Mouse (Mus musculus) mouse trophoblast stem cell (cell line): ENCODE results near the gene Cacnb1.

Source experiments
- in situ Hi-C, 2 experiments: fragments of 300-500 bp; cut with MseI, MboI; formaldehyde crosslinking; loops; 2 replicates in 1 of 2; 3 replicates in 1 of 2; pipeline ENCODE4 v1.15.1; 2025

The Cacnb1 gene

DNA sequence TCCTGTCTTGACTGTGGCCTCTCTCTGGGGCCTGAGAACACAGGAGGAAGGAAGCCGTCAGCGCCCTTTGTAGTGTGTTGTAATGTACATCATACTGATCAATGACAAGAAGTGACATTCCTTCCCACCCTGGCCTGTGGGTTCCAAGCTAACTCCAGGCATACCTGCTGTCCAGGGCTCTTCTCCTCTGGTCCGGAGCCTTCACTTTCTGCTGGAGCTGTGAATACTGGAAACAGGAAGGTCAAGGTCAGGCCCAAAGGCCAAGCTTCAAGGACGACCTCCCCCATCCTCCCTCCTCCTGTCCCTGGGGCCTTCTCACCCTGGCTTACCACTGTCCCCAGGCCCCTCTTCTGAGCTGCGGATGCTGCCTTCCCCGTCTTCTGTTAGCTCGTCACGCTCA is 18.1 kb upstream of the Cacnb1 start:
- in situ Hi-C loops, result no loop called here

DNA sequence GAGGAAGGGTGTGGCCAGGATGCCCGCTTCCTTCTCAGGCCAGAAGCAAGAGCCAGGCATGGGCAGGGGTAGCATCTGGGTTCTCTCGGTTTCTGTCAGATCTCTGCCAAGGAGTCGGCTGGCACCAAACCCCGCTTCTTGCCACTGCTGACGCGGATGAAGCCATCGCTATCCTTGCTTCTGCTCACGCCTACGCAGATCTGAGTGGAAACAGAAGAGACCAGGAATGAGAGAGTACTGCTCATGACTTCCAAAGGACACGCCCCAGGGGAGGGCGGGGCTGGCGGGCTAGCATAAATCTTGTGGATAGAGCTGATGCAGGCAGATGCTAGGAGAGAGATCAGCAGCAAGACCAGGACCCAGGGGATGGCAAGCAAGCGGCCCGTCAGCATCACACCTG is 15.0 kb upstream of the Cacnb1 start:
- in situ Hi-C loops, result no loop called here

DNA sequence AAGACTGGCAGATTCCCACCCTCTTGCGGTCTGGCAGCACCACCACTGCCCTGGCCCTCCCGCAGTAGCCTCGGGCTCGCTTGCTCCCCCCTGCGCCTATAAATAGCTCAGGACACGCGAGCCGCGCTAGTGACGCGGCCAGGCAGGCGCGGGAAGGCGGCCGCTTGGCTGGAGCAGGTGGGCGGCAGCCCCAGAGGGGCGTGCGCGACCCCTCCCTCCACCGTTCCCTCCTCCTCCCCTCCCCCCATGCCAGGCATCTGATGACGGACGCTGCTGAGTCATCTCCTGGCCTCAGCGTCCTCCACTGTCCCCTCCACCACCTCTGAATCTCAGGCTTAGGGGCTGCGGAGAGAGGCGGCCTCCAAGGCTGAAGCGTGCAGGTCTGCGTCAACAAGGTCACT is 13.1 kb upstream of the Cacnb1 start:
- in situ Hi-C loops, result no loop called here

DNA sequence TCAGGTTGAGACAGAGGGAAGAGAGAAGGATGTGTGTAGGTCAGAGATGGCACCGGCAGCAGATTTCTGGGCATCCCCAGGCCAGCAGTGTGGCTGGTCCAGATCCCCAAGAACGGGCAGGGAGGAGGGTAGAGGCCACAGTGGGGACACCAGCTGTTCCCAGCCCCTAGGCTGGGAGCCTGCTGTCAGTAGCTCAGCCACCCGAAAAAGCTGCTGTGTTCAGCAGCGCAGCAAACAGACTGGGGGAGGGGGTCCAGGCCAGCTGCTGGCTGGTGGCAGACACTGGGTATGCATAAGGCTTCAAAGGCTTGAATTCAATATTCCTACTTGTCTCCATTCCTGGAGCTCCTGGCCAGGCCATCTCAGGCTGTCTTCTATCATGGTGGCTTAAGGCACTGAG is 12.0 kb upstream of the Cacnb1 start:
- in situ Hi-C loops, result loop anchor here (5.0 kb wide), 1 partner anchor 42 kb away; no protein-coding TSS in a partner anchor

DNA sequence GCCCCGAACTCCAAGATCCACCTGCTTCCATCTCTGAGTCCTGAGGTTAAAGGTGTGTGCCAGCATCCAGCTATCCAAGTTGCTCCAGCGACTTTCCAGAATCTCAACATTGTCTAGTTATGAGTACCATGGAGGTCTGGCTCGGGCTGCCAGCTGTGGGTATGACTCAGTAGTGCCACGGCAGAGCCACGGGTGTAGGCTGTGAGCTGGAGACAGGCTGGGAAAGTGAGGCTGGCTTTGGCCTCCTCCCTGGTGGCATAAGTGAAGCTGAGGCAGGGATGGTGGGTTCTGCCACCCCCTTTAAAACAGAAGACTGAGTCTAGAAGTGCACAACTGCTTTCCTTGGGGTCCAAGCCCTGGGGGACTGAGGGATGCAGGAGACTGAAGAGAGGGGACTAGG is 11.2 kb upstream of the Cacnb1 start:
- in situ Hi-C loops, result loop anchor here (5.0 kb wide), 1 partner anchor 43 kb away; no protein-coding TSS in a partner anchor

DNA sequence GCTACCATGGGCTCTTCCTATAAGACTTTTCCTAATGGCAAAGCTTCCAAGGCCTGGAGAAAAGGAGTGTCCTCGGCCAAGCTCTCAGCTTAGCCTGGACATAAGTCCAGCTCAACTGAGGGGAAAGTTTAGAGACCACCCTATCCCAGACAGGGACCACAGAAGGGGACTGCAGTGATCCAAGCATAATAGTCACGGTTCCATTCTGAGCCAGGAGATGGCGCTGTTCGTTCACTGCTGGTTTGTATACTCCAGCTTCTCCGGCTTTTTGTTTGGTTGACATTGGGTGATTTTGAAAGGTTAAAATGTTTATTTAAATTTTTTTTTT is 8.6 kb upstream of the Cacnb1 start:
- in situ Hi-C loops, result loop anchor here (5.0 kb wide), 1 partner anchor 46 kb away; no protein-coding TSS in a partner anchor

DNA sequence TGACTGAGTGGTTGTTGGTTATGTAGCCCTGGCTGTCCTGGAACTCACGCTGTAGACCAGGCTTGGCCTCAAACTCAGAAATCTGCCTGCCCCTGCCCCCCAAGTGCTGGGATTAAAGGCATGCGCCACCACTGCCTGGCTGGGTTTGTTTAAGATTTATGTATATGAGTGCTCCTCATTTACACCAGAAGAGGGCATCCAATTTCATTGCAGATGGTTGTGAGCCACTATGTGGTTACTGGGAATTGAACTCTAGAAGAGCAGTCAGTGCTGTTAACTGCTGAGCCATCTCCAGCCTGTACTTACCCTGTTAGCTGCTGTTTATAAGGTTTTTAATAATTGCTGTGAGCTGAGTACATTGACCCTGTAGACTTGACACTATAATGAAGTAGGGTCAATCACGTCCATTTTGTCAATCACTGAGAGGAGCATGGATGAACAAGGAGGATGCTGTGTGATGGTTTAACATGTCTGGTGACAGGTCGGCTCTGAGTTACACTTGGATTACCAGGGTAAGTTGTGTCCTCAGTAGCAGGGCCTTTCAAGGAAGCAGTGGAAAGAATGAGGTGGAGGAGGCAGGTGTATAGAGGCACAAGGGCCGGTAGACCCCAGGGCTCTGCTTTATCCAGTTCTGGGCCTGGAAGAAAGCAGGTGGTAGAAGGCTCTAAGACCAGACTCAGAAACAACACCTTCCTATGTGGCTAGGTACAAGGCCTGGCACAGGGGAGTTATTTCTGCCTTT is 8.0 kb upstream of the Cacnb1 start:
- in situ Hi-C loops, result loop anchor here (5.0 kb wide), 1 partner anchor 46 kb away; no protein-coding TSS in a partner anchor

DNA sequence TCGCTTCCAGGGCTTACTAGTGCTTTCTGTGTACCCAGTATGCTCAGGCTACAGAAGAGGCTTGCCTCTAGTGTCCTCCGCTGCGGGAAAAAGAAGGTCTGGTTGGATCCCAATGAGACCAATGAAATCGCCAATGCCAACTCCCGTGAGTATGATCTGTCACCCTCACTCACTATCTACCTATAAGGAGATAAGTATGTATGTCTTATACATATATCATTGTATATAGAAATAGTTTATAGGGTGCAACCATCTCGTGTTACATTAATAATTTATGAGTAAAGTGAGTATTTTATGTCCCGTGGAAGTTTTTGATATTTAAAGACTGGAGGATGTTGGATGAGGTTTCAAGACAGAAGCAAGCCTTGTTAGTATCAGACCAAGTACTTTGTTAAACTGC is 5.0 kb upstream of the Cacnb1 start:
- in situ Hi-C loops, result no loop called here

DNA sequence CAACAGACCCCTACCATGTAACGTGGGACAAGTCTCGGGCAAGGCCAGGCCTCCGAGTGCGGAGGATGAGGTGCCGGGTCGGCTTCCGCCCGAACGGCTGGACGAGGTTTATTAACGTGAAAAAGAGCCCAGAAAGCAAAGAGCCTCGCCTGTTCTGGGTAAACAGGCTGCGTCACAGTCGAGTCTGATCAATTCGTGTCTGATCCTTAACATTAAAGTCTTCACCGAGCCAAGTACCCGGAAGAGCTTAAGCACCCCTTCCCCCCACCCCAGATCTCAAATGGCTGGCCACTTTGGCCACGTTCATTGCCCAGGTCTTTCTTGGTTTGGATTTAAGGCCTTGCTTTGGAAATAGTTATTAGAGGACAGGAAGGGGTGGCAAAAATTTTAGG is 4.5 kb upstream of the Cacnb1 start:
- in situ Hi-C loops, result no loop called here

DNA sequence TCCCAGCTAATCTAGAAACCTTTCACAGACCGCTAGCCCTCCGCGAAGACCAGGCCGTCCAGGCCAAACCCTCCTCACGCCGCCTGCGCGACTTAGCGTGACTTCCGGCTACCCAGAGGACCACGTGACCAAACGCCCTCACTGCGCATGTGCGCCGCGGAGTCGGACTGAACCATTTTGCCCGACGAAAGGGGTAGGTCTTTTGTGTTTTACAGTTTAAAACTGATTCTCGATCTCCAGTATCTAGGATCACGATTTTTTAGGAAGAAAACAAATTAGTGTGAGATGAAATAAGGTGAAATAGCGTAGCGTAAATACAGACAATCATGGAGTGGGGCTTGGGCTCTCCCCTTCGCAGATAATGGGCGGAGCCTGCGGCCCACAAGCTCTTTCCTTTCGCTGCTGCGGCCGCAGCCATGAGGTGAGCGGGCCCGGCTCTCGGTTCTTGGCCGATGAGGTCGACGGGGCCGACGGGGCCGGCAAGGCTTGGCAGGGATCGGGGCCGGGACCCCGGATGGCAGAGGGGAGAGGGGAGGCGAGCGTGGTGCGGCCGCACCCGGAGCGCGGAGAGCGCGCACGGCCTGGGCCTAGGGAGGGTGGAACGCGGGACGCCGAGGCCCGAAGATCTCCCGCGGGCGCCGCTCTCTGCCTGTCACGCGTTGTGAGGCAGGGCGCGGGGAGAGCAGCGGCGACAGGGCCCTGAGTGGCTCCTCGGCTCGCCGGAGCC is 3.9 kb upstream of the Cacnb1 start, which contains the start of gene Rpl19:
TSS of gene Rpl19 (plus strand) at position 141 of the 727 bp plus-strand sequence.
- in situ Hi-C loops, result no loop called here

DNA sequence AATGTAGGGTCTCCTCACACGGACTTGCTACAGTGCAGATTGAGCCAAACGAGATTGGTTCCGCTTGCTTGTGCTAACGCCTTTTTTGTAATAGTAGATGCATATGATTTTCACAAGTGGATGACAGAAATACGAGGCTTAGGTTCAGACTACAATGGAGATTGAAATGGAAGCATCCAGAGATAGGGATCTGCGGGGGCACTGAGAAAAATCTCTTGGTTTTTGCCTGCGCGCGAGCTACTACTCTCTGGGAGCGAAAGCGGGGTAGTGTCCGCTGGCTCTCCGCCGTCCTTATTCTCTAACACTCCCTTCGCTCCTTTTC is 3.4 kb upstream of the Cacnb1 start:
- in situ Hi-C loops, result no loop called here

DNA sequence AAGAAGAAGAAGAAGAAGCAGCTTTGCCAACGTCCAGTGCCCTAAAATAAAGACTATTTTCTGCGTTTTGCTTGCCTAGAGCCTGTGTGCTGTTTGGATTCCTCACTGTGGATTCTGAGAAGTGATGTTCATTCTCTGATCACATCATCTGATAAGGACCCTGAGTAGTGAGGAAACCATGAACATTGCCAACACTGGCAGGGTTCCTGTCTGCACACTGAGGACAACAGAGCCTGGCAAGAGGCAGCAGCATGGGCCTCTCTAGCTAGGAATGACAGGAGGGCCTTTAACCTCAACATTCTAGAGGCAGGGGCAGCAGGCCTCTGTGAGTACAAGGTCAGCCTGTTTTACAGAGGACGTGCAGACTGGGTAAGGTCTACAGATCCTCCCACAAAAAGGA is 1.7 kb upstream of the Cacnb1 start:
- in situ Hi-C loops, result no loop called here

DNA sequence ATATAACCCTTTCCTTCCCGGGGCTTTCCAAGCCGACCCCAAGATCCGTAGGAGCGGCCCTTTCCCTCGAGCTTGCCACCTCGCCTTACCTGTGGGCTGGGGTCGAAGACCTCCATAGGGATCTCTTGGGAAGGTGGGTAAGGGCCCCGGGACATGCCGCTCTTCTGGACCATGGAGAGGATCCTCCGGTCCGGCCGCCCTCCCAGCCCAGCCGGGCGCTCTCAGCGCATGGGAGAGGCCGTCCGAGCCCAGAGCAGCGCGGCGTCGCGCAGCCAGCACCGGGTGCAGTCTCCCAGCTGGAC is 630 bp downstream of the Cacnb1 start:
- in situ Hi-C loops, result no loop called here

DNA sequence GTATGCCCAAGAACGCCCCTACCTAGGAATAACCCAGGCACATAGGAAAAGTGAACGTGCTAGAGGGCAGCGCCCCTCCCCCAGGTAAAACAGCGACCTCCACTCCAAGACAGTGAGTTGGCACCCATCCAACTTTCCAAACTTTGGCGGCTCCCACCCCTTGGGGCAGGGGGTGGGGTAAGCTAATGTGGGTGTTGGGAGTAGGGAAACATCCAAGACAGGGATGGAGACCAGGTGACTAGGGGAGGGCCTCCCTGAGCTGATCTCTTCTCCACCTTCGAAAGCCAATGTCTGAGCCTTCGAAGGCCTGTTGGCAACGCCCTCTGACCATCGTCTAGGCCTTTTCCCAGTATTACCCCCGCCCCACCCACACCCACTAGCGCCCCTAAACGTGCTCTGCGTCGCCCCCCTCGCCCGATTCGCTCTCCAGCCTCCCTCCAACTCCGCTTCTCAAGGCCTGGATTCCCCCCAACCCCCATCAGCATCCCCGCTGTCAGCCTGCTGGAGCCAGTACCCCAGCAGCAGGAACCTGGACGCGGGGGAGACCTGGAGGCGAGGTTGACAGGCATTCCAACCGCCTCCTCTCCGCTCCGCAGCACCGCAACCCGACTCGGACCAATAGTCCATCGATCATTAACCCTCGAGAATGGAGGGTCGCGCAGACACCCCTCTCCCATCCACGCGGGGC is 1.1 kb downstream of the Cacnb1 start:
- in situ Hi-C loops, result no loop called here

DNA sequence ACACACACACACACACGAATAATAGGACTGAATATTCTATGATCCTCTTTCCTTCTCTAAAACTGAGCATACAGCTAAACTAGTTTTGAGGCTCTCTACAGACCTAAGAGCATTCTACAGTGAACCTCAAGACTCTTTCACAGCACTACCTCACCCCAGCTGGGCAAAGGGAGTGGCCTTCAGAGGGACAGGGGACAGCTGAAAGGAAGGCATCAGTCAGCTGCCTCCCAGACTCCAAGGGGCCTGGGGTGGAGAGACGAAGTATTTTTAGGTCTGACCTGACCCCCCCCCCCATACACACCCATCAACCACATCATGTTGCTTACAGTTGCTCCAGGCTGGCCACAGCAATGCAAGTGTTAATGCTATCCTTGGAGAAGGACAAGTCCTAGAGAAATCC is 1.7 kb downstream of the Cacnb1 start:
- in situ Hi-C loops, result no loop called here

DNA sequence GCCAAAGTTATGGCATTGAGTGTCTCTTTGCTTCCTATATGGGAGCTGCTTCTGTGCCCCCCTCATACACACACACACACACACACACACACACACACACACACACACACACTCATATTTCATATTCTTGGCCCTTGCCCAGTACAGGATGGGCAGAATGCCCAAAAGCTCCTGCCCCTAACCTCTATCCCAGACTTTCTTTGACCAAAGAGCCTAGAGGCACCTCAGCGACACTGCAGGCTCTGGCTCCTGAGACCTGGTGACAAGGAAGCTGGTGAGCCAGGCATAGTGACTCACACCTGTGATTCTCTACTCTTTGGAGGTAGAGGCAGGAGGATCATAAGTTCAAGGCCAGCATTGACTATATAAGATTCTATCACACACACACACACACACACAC is 2.1 kb downstream of the Cacnb1 start:
- in situ Hi-C loops, result no loop called here

DNA sequence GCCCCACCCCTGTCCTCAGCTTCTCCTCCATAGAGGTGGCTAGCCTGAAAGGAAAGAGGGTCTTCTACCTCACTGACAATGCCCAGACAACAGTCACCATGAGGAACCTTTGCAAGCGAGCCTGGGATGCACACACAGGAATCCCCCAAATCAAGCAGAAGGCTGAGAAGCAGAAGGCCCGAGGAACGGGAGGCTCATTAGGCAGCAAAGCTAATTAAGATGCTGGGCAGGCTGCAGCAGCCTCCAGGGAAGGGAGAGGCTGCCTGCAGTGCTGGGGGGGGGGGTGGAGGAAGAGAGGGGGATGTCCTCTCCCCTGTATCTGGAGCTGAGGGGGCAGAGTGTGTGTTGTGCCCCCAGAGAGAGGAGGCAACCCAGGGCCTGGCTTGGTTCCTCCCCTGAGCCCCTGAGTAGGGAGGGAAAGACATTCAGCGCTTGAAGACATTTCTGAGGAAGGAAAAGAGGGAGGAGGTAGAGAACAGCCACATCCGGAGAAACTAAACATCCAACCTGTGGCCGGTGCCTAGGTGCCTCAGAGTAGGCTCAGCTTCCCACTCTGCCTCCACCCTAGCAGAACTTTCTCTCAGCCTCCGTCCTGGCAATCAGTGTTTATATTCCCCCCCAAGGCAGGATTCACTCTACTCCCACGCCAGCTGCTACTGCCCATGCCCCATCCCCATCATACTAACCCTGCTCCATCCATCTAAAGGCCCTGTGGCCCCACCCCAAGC is 2.8 kb downstream of the Cacnb1 start:
- in situ Hi-C loops, result no loop called here

DNA sequence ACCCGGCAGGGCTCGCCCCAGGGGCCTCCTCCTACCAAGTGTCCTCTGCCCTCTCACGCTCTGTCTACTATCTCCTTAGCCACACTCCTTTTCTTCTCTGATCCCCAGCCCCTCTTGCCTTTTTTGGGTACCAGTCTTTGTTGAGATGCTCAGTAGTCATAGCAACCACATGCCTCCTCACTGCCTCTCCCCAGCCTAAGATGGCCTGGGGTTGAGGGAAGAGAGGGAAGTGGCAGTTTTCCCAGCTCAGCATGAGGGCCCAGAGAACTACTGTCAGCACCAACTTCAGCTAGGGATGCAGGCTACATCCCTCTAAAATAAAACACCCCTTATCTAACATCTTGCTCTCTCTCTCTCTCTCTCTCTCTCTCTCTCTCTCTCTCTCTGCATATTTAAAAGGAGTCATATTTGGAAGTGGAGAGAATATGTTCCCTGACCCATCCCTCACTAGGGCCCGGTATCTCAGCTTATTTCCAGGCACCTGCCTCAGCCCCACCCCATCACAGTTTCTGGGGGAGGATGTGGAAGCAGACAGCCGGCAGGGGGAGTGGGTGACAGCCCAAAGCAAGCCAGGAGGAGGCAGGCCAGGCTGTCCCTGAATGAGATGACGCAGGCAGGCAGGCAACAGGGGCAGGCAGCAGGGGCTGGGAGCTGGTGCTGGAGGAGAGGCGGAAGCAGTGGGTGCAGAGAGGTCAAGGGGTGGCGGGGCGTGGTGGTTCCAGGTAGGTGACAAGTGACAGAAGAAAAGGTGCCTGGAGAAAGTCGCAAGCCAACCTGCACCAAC is 3.8 kb downstream of the Cacnb1 start:
- in situ Hi-C loops, result no loop called here

DNA sequence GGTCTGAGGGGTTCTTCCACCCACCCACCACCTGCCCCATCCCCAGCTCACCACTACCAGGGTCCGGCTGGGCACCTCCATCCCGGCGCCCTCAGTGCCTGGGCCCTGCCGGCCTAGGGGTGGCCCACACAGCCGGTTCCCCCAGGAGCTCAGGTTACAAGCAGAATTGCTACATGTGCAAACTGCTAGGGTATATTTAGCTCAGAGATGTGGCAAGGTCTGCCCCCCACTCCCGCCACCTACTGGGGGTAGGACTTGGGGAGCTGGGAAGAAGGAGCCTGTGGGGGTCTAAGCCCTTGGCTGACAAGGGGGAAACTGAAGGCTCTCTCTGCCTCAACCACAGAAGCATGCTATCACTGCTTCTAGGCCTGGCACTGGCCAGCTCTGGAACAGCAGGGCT is 4.6 kb downstream of the Cacnb1 start:
- in situ Hi-C loops, result no loop called here

DNA sequence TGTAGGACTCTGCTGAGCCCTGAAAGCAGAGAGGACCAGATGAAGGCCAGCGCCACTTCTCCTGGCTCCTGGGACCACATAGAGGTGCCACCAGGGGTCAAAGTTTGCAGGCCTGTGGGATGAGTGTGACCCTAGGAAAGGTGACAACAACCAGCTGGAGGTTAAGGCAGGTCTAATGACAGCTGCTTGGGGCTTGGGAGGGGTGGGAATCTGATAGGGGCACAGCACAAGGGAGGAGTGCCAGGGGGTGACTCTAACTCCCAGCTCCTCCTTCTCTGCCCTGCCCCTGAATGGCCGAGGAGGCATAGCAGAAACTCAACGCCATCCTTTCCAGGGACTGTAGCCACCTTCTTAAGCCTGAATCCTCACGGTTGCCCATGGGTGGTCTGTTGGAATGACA is 6.0 kb downstream of the Cacnb1 start:
- in situ Hi-C loops, result no loop called here

DNA sequence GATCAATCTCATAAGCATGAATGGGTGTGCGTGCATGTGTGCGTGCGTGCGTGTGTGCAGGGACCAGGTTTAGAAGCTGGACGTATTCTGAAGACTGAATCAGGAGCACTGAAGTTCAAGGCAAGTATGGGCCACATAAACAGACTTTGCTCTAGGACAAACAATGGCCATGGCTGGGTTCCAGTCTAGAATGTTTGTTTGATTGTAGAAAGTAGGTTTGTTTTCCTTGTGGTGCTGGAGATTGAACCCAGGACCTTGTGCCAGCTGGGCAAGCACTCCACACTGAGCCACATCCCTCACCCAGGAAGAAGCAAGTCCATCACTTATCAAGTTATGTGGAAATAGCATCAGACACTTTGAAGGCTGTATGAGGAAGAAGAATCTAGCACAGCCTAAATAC is 6.7 kb downstream of the Cacnb1 start:
- in situ Hi-C loops, result no loop called here

DNA sequence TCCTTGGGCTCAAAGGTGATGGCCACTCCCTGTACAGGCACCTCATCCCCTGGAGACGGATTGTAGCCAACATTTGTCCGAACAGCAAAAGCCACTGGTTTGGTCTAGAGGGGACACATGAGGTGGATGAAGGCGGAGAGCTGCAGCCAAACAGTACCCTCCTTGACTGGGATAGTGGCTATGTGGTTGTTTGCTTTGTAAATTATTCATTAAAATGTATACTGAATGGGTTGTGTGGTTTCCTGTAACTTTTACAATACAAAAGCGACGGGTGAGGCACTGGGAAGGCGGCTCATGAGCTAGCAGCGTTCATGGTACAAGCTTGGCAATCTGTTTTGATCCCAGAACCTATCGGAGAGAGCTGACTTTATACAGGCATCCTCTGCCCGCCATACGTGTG is 10.0 kb downstream of the Cacnb1 start:
- in situ Hi-C loops, result no loop called here
